Mouse (Mus musculus) effector memory CD4-positive, alpha-beta T cell, adult 7 months (primary cell): Measurements from ENCODE around the gene Frmd4b. TPM values are rescaled to one million over a fixed set of nuclear protein-coding genes. Genes with fewer than 3 reads are reported as not detected.

Experiments
- polyA plus RNA-seq: library from polyadenylated mRNA; unstranded; fragments of 100-300 nt; shearing (Covaris generic); gene quantifications from one replicate; pipeline ENCODE4 v1.2.1, GENCODE M21; 2017

Frmd4b gene
- 13.4 TPM for polyA plus RNA-seq

GRCm38 (mm10) chr6:97617266-97617743, at the start of gene Frmd4b:
Frmd4b (minus strand) TSS chr6:97617541.

GRCm38 (mm10) chr6:97252711-97253221, 364.6 kb downstream of the Frmd4b start, which contains the start of gene Lmod3:
Lmod3 (minus strand) TSS chr6:97252759.

Other genes starting within 250 kb of the Frmd4b start
- 0.63 TPM for gene Mitf, start 189.5 kb upstream of the Frmd4b start, polyA plus RNA-seq